Mouse (Mus musculus): ENCODE results near the gene Cbs. TPM values are rescaled to one million over a fixed set of nuclear protein-coding genes. Genes with fewer than 3 reads are reported as not detected.
A peak's percentile ranks its signal among the peaks of the same experiment; 100 is the strongest.

Cbs gene
- polyA plus RNA-seq, 1 experiment from 2014 or later: 3.9 TPM

DNA sequence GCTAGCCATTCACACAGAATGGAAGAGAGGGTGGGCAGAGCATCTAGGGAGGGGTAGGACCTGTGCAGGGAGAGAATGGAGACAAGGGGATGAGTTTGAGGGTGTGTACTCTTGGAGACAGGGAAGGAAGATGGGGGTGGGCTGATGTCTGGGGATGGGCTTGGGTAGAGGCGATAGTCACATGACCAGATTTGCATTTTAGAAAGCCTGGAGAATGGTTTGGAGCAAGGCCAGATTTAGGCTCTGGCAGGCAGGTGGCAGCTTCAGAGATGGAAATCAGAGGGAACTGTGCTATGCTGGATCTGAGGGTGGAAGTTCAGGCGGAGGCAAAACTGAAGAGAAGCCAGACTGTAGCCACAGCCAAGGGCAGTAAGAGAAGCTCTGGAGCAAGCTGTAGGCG, 56.7 kb downstream of the Cbs start:
- H3K27ac ChIP-seq (ENCODE audit: low read length): no peak overlapping the region
- ATAC-seq (ENCODE audit: low read depth): no peak
- 58% methylated on average over 3 of the region's 3 CpGs for WGBS

DNA sequence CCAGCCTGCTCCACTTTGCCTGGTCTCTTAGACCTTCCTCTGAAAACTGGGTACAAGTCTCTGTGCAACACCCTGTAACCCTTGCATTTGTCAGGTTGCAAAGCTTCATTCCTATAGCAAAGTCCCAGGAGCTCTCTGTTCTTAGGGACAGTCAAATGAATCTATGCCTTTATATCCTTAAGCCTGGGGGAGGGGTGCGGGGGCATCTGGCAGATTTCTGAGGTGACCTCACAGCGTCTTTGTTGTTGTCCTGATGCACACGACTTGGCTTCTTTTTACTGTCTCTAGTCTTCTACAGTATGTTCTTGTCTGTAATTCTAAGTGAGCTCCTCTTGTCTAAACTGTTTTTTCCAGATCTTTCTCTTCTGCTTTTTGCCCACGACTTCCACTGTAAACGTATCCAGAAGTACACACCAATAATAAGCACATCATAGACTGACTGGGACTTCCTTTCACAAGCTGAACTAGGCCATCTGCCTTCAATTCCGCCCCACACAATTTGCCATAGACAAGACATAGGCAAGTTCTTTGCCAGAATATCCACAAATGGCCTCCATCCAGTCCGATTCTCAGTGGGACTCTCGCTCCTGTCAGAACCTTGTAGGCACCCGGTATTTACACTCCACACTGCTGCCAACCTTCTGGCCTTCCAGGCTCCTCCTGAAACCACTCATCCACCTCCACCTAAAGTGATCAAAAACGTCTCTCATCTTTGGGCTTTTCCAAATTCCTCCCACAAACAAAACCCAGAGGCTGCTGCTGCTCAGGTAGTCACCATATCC, 60.5 kb downstream of the Cbs start:
- Histone ChIP-seq H3K27ac (ENCODE audit: low read length) (no peak overlapping the region), H3K9ac (ENCODE audit: low read length) (no peak overlapping the region), H3K4me3 (ENCODE audit: low read length) (no peak overlapping the region), H3K36me3 (ENCODE audit: control insufficient read depth, insufficient read depth, low read length) (no peaks in the 10 kb centered on the region), H3K4me1 (replicated peaks; ENCODE audit: control insufficient read depth, insufficient read depth, low read length) (no peaks in the 10 kb centered on the region; the same call in 1 of the 2 replicates), H3K9me3 (ENCODE audit: control insufficient read depth, low read length) (no peaks in the 10 kb centered on the region), H3K27me3 (ENCODE audit: control insufficient read depth, insufficient read depth, low read depth, low read length) (no peaks in the 10 kb centered on the region), H3K4me2 (ENCODE audit: low read depth, low read length) (no peak overlapping the region)
- no peak for ATAC-seq (ENCODE audit: low read depth)
- WGBS: 70% methylated on average over 10 of the region's 10 CpGs

More for the DNA sequence above, 56.7 kb downstream of the Cbs start:
- Histone ChIP-seq H3K9ac (ENCODE audit: low read length) (no peak overlapping the region), H3K9me3 (ENCODE audit: control insufficient read depth, low read length) (no peaks in the 10 kb centered on the region), H3K4me2 (ENCODE audit: low read depth, low read length) (no peak overlapping the region), H3K4me1 (replicated peaks; ENCODE audit: control insufficient read depth, insufficient read depth, low read length) (no peaks in the 10 kb centered on the region; the same call in 1 of the 2 replicates), H3K27me3 (ENCODE audit: control insufficient read depth, insufficient read depth, low read depth, low read length) (no peaks in the 10 kb centered on the region), H3K4me3 (ENCODE audit: low read length) (no peak overlapping the region), H3K36me3 (ENCODE audit: control insufficient read depth, insufficient read depth, low read length) (0 out of 2 replicates have a peak, but pooled peaks cover 2% of the 10 kb centered on the region)

DNA sequence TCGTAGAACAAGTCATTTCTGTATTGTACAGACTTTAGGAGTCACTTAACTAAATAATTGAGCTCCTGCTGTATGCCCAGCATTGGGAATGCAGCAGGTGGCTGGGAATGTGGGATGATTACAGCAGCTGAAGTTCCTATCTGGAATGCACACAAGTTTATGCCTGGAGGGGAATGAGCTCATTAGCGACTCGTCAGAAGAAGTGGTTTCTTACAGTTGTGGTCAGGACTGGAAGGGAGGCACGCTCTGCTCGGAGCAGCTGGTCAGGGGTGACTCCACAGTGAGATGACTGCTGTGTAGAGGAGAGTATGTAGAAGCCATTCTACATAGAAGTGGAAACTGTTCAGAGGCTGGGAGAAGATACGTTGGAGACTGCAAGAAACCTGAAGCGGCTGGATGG, 62.4 kb downstream of the Cbs start:
- H3K4me3 ChIP-seq (ENCODE audit: low read length): no peak overlapping the region
- H3K4me2 ChIP-seq (ENCODE audit: low read depth, low read length): no peak overlapping the region
- WGBS: 78% methylated on average over 7 of the region's 7 CpGs
- H3K27ac ChIP-seq (ENCODE audit: low read length): no peak overlapping the region
- no peak overlapping the region for H3K9ac ChIP-seq (ENCODE audit: low read length)
- no peaks in the 10 kb centered on the region; the same call in 1 of the 2 replicates for H3K4me1 ChIP-seq (replicated peaks; ENCODE audit: control insufficient read depth, insufficient read depth, low read length)
- no peaks in the 10 kb centered on the region for H3K9me3 ChIP-seq (ENCODE audit: control insufficient read depth, low read length)
- H3K27me3 ChIP-seq (ENCODE audit: control insufficient read depth, insufficient read depth, low read depth, low read length): no peaks in the 10 kb centered on the region
- no peaks in the 10 kb centered on the region for H3K36me3 ChIP-seq (ENCODE audit: control insufficient read depth, insufficient read depth, low read length)
- ATAC-seq (ENCODE audit: low read depth): no peak

DNA sequence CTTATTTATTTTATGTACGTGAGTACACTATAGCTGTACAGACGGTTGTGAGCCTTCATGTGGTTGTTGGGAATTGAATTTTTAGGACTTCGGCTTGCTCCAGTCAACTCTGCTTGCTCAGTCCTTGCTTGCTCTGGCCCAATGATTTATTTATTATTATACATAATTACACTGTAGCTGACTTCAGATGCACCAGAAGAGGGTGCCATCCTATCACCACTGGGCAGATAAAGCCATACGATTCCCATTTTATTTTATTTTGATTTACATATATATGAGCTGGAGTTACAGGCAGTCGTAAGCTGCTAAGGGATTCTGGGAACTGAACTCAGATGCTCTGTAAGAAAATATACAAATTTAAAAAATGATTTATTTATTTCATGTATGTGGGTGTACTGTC, 65.3 kb downstream of the Cbs start:
- Histone ChIP-seq H3K4me2 (ENCODE audit: low read depth, low read length) (no peak overlapping the region), H3K27ac (ENCODE audit: low read length) (no peak overlapping the region), H3K4me3 (ENCODE audit: low read length) (no peak overlapping the region), H3K27me3 (ENCODE audit: control insufficient read depth, insufficient read depth, low read depth, low read length) (no peaks in the 10 kb centered on the region), H3K4me1 (replicated peaks; ENCODE audit: control insufficient read depth, insufficient read depth, low read length) (peaks cover 21% of the 10 kb centered on the region), H3K36me3 (ENCODE audit: control insufficient read depth, insufficient read depth, low read length) (no peaks in the 10 kb centered on the region), H3K9me3 (ENCODE audit: control insufficient read depth, low read length) (no peaks in the 10 kb centered on the region), H3K9ac (ENCODE audit: low read length) (no peak overlapping the region)
- ATAC-seq (ENCODE audit: low read depth): no peak
- WGBS: 81% methylated on average over 5 of the region's 5 CpGs

DNA sequence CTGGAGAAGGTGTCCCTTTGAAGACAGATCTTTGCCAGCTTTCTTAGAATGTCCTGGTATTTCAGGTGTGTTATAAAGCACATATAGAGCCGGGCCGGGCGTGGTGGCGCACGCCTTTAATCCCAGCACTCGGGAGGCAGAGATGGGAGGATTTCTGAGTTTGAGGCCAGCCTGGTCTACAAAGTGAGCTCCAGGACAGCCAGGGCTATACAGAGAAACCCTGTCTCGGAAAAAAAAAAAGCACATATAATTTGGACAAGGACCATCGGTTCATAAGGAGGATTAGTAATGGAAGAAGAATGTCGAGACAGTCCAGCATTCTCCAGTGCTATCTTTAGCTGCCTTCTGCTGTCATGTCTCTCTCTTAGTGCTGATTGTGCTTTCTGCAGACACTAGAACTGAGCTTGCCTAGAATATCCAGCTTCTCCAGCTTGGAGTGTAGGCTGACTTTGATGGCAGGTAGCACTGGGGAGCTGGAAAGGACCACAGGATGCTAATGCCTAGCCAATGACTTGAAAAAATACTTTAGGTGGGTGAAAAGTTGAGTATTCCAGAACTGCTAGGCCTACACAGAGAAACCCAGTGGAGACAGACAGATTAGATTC, 66.6 kb downstream of the Cbs start:
- H3K4me3 ChIP-seq (ENCODE audit: low read length): no peak overlapping the region
- H3K27me3 ChIP-seq (ENCODE audit: control insufficient read depth, insufficient read depth, low read depth, low read length): no peaks in the 10 kb centered on the region
- WGBS: 73% methylated on average over 9 of the region's 9 CpGs
- no peak overlapping the region for H3K9ac ChIP-seq (ENCODE audit: low read length)
- H3K4me2 ChIP-seq (ENCODE audit: low read depth, low read length): no peak overlapping the region
- H3K9me3 ChIP-seq (ENCODE audit: control insufficient read depth, low read length): no peaks in the 10 kb centered on the region
- H3K36me3 ChIP-seq (ENCODE audit: control insufficient read depth, insufficient read depth, low read length): no peaks in the 10 kb centered on the region
- no peak overlapping the region for H3K27ac ChIP-seq (ENCODE audit: low read length)
- 0 out of 2 replicates have a peak, but pooled peaks have one; percentile 37 for ATAC-seq (ENCODE audit: low read depth)
- H3K4me1 ChIP-seq (replicated peaks; ENCODE audit: control insufficient read depth, insufficient read depth, low read length): peaks cover 30% of the 10 kb centered on the region

DNA sequence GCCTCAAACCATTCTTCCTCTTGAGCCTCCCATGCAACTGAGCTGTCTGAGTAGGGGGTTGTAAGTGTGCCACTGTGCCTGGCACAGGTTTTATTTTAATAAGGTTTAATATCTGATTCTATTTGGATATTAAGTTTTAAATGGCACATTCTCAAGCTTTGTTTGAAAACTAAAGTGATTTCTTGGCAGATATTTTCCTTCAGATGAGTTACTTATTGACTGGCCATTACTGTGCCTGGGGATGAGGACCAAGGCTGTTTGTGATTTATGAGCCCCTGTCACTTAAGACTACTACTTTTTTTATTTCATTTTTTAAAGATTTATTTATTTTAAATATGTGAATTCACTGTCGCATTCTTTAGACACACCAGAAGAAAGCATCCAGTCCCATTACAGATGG, 67.3 kb downstream of the Cbs start:
- peaks cover 30% of the 10 kb centered on the region for H3K4me1 ChIP-seq (replicated peaks; ENCODE audit: control insufficient read depth, insufficient read depth, low read length)

DNA sequence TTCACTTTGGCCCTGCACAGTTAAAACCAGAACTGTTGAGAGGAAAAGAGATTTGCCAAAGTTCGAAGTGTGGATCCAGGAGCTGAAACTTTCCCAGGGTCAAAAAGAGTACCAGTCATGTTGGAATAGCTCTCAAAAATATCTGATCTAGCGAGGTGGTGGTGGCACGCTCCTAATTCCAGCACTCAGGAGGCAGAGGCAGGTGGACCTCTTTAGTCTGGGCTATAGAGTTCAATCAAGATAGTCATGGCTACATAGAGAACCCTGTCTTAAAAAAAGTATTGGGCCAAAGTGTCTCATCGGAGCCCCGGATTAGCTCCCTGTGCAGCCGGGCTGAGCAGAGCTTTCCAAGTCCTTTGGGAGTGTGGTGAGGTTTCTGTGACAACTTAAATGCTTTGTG, 70.8 kb downstream of the Cbs start:
- 55% methylated on average over 6 of the region's 6 CpGs for WGBS
- H3K27ac ChIP-seq (ENCODE audit: low read length): no peak overlapping the region; the same call in 1 of the 2 replicates
- no peaks in the 10 kb centered on the region for H3K9me3 ChIP-seq (ENCODE audit: control insufficient read depth, low read length)

More for the DNA sequence above, 67.3 kb downstream of the Cbs start:
- H3K27ac ChIP-seq (ENCODE audit: low read length): no peak overlapping the region
- no peak overlapping the region for H3K9ac ChIP-seq (ENCODE audit: low read length)
- no peaks in the 10 kb centered on the region for H3K36me3 ChIP-seq (ENCODE audit: control insufficient read depth, insufficient read depth, low read length)
- no peaks in the 10 kb centered on the region for H3K27me3 ChIP-seq (ENCODE audit: control insufficient read depth, insufficient read depth, low read depth, low read length)
- no peak overlapping the region for H3K4me3 ChIP-seq (ENCODE audit: low read length)
- no peaks in the 10 kb centered on the region for H3K9me3 ChIP-seq (ENCODE audit: control insufficient read depth, low read length)
- no peak for ATAC-seq (ENCODE audit: low read depth)
- no peak overlapping the region for H3K4me2 ChIP-seq (ENCODE audit: low read depth, low read length)
- 93% methylated on average over 1 of the region's 1 CpGs for WGBS

DNA sequence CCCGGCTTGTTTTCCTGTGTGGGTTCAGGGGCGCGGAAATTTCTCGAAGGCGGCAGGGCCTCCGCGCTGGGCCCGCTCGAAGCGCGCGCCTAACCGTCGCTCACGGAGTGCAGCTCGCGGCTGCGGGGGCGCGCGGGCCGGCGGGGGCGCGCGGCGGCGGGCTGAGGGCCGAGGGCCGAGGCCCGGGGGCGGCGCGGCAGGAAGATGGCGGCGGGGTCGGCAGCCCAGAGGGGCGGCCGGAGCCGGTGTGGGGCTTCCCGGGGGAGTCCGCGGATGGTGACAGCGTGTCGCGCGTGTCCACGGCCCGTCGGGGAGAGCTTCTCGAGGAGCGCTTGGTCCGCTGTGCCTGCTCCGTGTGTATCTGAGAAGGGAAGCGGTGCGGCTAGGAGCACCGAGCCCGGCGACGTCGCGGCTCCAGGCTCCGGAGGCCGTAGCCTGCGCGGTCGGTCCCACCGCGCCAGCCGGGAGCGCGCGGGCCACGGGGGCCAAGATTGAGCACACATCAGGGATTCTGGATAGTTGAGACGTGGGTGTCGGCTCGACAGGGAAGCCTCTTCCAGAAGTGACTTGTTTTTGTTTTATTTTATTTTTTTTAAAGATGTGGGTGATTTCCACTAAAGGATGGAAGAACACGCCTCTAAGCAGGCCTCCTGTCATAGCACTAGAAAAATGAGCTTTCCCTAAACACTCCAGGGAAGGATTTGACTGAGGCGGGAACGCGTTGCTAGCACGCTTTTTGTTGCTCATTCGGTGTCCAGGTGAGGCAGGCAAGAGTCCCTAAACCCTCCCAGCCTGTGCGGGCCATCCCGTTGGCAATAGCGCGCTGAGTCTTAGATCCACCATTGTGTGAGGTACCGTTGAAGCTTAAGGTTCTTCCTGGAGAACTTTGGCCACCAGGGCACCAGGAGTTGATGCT, 71.6 kb downstream of the Cbs start:
- Histone ChIP-seq H3K9me3 (ENCODE audit: control insufficient read depth, low read length) (no peaks in the 10 kb centered on the region), H3K4me1 (replicated peaks; ENCODE audit: control insufficient read depth, insufficient read depth, low read length) (peaks cover 35% of the 10 kb centered on the region), H3K27ac (ENCODE audit: low read length) (peak overlapping the region; percentile 97), H3K4me2 (ENCODE audit: low read depth, low read length) (peak overlapping the region; percentile 76), H3K9ac (ENCODE audit: low read length) (peak overlapping the region; percentile 92), H3K27me3 (ENCODE audit: control insufficient read depth, insufficient read depth, low read depth, low read length) (no peaks in the 10 kb centered on the region), H3K36me3 (ENCODE audit: control insufficient read depth, insufficient read depth, low read length) (no peaks in the 10 kb centered on the region), H3K4me3 (ENCODE audit: low read length) (peak overlapping the region; percentile 75)
- under 1% methylated on average over 82 of the region's 88 CpGs for WGBS
- ATAC-seq (ENCODE audit: low read depth): peak; percentile 46

More for the DNA sequence above, 70.8 kb downstream of the Cbs start:
- no peak for ATAC-seq (ENCODE audit: low read depth)
- H3K4me3 ChIP-seq (ENCODE audit: low read length): peak overlapping the region; percentile 75
- no peaks in the 10 kb centered on the region for H3K36me3 ChIP-seq (ENCODE audit: control insufficient read depth, insufficient read depth, low read length)
- no peaks in the 10 kb centered on the region for H3K27me3 ChIP-seq (ENCODE audit: control insufficient read depth, insufficient read depth, low read depth, low read length)
- H3K4me1 ChIP-seq (replicated peaks; ENCODE audit: control insufficient read depth, insufficient read depth, low read length): peaks cover 35% of the 10 kb centered on the region
- peak overlapping the region; percentile 92 for H3K9ac ChIP-seq (ENCODE audit: low read length)
- H3K4me2 ChIP-seq (ENCODE audit: low read depth, low read length): peak overlapping the region; percentile 76

DNA sequence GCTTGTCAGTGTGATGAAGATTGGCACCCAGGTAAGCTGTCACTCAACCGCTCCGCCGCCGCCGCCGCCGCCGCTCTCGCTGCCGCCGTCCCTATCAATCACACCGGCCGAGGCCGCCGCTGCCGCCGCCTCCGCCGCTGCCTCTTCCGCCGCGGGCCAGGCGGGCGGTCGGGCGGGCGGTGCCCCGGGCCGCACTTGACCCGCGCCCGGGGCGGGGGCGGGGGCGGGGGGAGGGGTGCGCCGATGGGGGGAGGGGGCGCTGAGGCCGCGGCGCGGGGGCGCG, 72.2 kb downstream of the Cbs start:
- Histone ChIP-seq H3K4me3 (ENCODE audit: low read length) (peak overlapping the region; percentile 75), H3K36me3 (ENCODE audit: control insufficient read depth, insufficient read depth, low read length) (no peaks in the 10 kb centered on the region), H3K9me3 (ENCODE audit: control insufficient read depth, low read length) (no peaks in the 10 kb centered on the region), H3K4me1 (replicated peaks; ENCODE audit: control insufficient read depth, insufficient read depth, low read length) (peaks cover 35% of the 10 kb centered on the region), H3K27ac (ENCODE audit: low read length) (peak overlapping the region; percentile 97), H3K9ac (ENCODE audit: low read length) (peak overlapping the region; percentile 92), H3K4me2 (ENCODE audit: low read depth, low read length) (peak overlapping the region; percentile 76), H3K27me3 (ENCODE audit: control insufficient read depth, insufficient read depth, low read depth, low read length) (no peaks in the 10 kb centered on the region)
- 1% methylated on average over 12 of the region's 44 CpGs for WGBS
- ATAC-seq (ENCODE audit: low read depth): no peak
